Mouse (Mus musculus): ENCODE results near the gene Fsd1. TPM values are rescaled to one million over a fixed set of nuclear protein-coding genes. Genes with fewer than 3 reads are reported as not detected.

Gene Fsd1
- total RNA-seq, 2 experiments from 2014 or later = not detected

DNA sequence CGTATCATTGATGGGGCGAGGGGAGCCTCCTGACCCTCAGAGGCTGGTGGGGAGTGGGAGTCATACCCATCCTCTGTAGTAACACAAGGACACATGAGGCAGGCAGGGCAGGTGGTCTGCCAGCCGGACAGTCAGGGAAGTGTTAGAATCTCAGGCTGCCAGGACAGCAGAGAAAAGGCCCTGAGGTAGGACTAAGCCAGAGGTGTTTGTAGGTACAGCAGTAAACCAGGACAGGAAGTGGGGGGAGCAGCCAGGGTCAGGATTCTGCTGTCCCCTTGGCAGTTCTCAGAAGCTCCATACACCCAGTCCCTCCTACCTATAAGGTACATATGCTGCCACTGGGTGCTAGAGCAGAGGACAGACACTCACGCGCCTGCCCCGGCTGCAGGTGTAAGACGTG lies 24.7 kb upstream of the Fsd1 start:
- no peak for ATAC-seq (replicated peaks; ENCODE audit: poor library complexity)

DNA sequence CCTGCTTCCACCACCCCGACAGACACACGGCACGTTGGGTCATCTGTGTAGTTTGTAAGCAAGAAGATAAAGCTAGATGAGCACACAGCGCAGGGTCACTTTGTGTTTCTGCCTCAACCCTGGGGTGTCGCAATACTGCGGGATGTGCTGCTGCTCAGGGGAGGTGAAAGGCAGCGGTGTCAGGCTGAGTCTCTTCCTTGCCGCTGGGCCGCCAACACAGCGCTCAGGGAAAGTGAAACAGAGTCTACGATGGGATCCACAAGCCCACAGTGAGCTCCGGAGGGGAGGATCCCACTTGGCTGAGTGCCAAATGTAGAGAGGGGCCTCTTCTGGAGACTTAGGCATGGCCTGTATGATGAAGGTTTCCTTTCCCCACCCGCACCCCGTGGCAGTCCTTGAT lies 23.1 kb upstream of the Fsd1 start:
- peak; percentile 49 for ATAC-seq (replicated peaks; ENCODE audit: poor library complexity)

DNA sequence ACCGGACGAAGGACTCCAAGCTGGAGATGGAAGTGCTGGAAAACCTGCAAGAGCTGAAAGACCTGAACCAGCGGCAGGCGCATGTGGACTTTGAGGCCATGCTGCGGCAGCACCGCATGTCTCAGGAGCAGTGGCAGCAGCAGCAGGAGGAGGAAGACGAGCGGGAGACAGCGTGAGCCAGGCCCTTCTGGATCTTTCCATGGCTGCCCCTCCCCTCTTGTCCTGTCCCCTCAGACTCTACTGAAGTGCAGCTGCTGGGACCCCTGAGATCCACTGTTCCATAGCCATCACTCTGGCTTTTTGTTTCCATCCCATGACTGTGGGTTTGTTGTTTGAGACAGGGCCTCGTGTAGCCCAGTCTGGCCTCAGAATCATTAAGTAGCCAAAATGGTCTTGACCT lies 21.8 kb upstream of the Fsd1 start:
- ATAC-seq (replicated peaks; ENCODE audit: poor library complexity) = no peak

DNA sequence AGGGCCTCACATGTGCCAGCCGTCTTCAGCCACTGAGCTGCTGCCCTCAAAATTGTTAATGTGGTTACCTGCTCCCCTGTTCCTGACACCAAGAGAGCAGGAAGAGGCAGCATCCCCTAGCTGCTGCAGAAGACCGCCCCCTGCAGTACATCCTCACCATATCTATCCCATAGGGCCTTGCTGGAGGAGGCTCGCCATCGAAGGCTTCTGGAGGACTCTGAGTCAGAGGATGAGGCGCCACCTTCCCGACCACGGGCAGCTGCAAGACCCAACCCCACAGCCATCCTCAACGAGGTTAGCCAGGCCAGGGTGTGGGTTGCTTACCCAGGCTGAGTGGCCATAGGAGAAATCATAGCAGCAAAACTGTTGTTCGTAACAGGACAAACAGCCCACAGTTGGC lies 21.3 kb upstream of the Fsd1 start:
- no peak for ATAC-seq (replicated peaks; ENCODE audit: poor library complexity)

DNA sequence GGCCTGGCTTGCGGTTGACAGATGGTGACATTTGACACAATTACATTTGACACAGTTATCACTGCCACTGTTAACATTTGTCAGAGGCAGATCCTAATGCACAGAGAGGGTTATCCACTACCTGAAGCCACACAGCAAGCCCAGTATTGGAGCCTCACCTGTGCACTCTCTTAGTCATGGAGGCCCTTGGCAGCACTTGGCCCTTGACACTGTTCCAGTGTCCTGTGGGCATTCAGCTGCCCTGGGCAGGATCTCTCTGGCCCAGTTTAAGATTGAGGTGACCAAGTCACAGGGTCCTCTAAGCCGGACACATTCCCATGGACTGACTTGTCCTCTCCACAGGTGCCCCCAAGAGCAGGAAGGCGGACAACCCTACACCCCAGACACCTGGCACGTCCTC lies 19.1 kb upstream of the Fsd1 start:
- no peak for ATAC-seq (replicated peaks; ENCODE audit: poor library complexity)

DNA sequence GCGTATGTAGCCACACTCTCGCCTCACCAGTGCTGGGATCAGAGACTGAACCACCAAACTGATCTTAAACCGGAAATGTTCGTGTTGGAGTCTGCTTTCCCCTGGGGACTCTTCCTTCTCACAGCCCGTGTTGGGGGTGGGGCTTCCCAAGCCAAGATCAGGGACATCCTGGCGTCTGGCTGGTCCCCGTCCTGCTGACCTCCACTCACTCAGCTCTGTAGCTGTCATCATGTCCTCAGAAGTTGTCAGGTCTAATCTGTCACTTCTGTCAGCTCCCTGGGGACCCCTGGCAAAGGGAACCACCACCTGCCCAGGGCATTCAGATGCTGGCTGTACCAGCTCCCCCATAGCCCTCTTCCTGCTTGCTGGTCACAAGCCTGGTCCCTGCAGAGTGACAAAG lies 18.1 kb upstream of the Fsd1 start:
- no peak for ATAC-seq (replicated peaks; ENCODE audit: poor library complexity)

DNA sequence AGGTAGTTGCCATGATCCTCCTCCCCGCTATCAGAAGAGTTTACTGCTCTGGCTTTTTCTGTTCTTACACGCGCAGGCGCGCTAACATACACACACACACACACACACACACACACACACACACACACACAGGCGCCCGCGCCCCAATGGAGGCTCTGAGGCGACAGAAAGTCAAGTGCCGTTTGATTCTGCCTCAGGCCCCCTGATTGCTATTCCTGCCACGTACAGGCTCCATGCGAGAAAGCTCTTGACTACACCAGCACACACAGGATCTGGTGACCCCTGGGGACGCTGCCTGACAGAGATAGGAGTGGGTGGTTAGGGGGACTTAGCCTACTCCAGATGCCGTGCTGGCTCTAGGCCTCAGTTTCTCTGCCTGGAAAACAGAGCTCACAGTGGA lies 16.7 kb upstream of the Fsd1 start:
- peak; percentile 16; the same call in 1 of the 2 replicates for ATAC-seq (replicated peaks; ENCODE audit: poor library complexity)

DNA sequence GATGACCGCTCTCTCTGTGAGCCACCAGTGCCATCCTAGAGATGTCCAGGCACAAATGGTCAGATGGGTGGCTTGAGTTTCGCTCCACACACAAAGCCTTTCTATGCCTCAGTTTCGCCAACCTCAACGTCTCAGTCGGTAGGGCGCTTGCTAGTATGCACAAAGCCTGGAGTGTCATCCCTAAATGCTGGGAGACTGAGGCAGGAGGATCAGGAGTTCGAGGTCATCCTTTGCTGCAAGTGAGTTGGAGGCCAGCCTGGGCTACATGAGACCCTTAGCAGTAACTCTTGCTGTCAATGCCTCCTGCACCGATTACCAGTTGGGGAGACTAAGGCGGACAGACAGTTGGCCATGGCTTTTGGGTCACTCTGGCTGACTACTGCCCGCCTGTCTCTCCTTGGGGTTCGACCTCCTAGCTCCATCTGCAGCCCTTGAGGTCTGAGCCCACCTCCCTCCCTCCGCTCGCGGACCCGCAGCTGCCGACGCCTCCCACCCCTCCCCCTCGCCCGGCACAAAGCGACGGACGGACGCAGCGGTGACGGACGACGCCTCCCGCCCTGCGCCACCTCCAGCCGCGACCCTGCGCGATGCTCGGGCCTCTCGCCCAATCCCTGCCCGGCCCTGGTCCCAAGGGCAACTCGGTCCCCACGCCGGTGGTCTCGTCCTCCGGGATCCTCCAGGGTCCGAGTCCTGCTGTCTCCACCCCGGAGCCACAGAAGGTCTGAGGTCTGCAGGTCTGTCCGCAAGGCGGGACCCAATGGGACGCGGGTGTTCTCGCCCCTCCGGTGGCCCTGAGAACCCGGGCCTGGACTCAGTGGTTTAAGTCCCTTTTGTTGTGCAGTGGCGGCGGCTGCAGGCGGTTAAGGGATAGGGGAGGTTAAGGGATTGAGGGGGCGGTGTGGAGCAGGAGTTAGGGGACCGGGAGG lies 16.1 kb upstream of the Fsd1 start, which contains the start of gene Shd:
Shd (plus strand) TSS at position 502 of the 926 bp plus-strand sequence.
- peak; percentile 37 for ATAC-seq (replicated peaks; ENCODE audit: poor library complexity)

DNA sequence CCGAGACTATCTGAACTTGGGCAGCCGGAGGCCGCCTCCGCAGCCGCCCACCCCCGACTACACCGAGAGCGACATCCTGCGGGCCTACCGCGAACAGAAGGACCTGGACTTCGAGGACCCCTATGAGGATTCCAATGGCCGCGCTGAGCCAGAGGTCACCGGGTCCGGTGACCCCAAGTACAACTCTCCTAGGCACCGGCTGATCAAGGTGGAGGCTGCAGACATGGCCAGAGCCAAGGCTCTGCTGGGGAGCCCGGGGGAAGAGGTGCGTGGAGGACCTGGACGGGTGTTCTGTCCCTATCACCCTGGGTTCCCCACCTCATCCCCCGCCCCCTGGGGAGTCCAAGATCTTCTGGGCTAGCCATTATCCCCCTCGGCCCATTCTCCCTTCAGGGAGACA lies 14.9 kb upstream of the Fsd1 start:
- ATAC-seq (replicated peaks; ENCODE audit: poor library complexity) = no peak

DNA sequence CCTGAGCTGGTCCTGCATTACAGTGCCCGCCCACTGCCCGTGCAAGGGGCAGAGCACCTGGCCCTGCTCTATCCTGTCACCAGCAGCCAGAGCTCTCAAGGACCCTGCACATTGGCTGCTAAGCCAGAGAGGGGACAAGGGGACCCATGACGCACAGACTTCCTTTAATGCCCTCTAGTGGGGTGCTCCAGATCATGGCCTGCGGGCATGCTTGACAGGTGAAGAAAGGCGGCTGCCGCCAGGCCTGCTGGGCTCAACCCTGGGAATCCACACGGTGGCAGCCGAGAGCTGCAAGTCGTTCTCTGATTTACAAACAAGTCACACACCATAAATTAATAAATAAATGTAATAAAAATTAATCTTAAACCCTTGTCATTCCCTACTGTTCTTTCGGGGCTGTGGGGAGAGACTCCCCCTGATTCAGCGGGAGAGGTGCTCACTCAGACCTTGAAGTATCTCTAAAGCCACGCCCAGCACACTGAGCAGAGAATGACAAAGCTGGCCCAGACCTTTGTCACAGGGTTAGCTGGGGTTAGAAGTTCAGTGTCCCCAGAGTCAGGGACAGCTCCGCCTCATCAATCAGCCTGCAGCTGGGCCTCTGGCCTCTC lies 9.9 kb upstream of the Fsd1 start:
- peak; percentile 98 for ATAC-seq (replicated peaks; ENCODE audit: poor library complexity)

DNA sequence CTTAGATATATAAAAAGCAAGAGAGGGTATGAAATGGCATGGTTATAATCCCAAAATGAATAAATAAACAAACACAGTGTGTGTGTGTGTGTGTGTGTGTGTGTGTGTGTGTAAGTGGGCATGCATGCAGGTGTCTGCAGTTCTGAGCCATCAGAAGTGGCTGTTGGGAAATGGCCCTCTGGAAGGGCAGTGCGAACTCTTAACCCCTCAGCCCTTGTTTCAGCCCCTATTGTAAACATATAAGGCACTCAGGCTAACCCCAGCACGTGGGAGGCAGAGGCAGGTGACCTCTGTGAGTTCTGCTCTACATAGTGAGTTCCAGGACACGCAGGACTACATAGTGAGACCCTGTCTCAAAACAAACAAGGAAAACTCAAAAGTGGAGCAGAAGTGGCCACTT lies 9.0 kb upstream of the Fsd1 start:
- no peak for ATAC-seq (replicated peaks; ENCODE audit: poor library complexity)

DNA sequence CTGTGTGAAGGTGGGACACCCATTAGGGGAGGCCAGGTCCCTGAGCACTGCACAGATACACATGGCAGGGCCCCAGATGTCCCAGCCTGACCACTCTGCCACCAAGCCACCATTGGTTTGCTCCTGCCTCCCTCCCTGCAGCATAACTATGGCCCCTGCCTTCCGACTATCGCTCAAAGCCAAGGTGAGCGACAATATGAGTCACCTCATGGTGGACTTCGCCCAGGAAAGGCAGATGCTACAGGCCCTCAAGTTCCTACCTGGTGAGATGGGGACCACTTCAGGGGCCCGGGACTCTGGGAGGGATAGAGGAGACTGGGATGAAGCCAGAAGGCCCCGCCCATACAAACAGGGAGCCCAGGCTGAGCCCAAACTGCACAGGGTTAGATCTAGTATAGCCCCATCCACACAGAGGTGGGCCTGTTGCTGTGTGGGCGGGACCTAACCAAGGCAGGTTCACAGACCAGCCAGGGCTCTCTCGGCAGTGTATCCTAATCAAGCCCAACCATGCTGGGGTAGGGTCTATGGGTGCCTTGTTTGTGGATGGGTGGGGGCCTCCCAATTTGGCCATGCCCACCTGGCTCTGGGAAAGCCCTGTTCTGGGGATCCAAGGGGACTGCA lies 4.1 kb downstream of the Fsd1 start:
- no peak for ATAC-seq (replicated peaks; ENCODE audit: poor library complexity)

DNA sequence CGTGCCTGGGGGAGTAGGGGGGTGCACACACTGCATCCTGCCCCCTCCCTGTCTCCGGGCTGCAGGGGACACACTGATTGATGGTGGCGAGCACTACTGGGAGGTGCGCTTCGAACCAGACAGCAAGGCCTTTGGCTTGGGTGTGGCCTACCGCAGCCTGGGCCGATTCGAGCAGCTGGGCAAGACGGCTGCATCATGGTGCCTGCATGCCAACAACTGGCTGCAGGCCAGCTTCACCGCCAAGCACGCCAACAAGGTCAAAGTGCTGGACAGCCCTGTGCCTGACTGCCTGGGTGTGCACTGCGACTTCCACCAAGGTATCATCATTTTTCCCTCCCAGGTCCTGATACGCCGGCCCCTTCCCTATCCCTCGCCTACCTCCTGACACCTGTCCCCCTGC lies 9.7 kb downstream of the Fsd1 start:
- ATAC-seq (replicated peaks; ENCODE audit: poor library complexity) = no peak

DNA sequence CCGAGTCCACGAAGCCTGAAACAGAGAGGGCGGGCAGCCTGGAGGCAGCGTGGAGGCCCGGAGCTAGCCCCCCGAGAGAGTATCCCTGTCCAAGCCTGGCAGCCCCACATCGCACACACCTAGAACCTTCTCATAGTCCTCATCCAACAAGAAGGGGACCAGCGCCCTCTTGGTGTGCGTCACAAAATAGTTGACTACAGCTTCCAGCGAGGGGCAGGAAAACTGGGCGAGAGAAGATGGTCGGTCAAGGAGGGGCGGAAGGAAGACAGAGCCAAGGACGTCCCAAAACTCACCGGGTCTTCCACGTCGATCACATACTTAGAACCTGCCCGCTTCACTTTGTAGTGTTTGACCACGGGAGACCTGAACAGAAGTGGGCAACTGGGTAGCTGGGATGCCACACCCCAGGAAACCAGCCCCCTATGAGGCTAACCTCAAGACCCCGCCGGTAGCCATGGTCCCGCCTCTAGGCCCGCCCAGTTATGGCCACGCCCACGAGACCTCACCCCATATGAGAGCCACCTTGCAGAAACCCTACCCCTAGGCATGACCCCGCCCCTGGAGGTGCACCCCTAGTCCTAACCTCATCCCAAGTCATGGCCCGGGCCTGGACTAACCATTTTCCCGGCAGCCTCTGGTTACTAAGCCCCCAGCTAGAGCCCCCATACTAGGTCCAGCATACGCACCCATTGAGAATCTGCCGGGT lies 13.6 kb downstream of the Fsd1 start:
- ATAC-seq (replicated peaks; ENCODE audit: poor library complexity) = no peak

DNA sequence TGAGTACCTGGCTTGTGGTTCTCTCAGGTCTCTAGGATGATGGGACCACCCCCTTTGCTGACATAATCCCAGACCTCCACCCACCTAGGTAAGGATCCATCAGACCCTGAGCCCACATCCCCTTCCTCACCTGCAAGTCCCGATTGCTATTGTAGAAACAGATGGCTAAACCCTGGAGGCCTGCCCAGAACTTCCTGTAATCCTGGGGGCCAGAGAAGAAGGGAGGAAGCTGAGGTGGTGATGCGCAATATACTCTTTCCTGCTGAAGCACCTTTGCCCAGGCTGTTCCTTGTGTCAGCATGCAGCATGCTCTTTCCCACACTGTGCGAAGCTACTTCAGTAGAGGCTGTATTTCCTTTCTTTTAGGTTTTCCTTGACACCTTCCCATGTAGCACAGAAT lies 16.7 kb downstream of the Fsd1 start:
- peak; percentile 70 for ATAC-seq (replicated peaks; ENCODE audit: poor library complexity)

DNA sequence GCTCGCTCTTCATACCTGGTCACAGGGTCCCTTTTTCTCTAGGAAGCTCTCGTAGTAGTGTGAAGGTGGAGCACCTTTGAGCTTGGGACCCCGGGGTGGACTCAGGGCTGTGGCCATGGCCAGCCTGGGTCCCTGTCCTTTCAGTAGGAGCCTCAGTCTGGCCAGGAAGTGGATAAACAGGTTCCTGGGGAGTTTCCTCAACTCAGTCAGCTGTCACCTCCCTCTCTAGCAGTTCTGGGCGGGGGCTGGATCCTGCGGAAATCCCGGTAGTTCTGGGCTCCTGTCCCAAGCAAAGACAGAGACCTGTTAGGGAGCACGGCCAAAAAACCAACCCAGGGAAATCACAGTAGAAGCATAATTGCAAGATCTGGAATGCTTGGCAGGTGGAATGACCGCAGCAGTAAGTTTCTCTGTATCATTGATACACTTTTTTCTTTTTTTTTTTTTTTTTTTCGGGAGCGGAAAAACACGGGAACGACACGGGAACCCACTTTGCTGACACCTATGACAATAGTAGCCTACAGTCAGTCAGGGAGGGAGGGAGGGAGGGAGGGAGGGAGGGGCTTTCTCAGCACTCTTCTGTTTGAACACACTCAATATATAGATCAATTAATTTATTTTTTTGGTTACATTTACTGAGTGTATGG lies 19.2 kb downstream of the Fsd1 start, which contains the start of the genes Stap2 and Mpnd:
Stap2 (minus strand) TSS at position 170 of the 647 bp plus-strand sequence.
Mpnd (plus strand) TSS at position 297 of the 647 bp plus-strand sequence.
- ATAC-seq (replicated peaks; ENCODE audit: poor library complexity) = no peak

DNA sequence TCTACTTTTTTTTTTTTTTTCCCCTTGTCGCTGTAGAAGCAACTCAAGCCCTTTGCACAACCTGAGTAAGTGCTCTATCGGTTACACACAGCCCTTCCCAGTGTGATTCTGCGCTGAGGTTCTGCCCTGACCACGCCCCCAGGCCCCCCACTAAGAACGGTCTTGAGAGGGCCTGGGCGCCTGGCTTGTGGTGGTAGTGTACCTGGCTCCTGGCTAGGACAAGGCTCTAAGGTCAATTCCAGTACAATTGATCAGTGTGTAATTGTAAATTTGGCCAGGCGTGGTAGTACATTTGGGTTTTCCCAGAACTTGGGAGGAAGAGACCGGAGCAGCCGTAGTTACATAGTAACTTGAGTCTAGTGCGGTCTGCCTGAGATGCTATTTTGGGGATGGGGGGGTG lies 20.6 kb downstream of the Fsd1 start:
- ATAC-seq (replicated peaks; ENCODE audit: poor library complexity) = no peak

DNA sequence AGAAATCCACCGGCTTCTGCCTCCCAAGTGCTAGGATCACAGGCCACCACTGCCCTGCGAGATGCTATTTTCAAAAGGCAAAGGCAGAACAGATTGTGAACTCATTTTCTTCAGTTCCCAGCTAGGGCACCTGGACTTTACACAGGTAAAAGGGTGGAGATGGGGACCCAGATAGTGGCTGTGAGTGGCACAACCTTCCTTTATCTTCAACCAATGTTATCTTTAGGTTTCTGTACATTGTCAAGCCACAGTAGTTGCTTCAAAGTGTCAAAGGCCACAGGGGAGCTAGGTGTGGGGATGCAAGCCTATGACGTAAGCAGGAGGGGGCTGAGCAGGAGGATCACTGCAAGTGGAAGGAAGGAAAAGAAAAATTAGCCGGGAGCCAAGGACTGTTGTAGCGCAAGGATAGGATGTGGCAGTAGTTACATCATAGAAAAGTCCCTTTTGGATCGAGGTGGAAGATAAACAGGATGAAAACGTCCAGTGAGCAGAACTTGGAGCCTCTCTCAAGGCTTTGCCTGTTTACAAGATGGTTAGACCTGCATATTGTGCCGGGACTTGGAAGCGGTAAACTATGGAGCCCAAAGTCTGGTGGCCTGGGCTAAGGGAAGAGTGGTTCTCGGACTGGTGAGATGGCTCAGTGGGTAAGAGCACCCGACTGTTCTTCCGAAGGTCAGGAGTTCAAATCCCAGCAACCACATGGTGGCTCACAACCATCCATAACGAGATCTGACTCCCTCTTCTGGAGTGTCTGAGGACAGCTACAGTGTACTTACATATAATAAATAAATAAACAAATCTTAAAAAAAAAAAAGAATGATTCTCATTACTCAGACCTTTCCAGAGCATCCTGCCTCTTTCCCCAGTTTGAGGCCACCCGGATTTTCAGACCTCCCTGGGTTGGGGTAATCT lies 21.4 kb downstream of the Fsd1 start:
- no peak for ATAC-seq (replicated peaks; ENCODE audit: poor library complexity)

DNA sequence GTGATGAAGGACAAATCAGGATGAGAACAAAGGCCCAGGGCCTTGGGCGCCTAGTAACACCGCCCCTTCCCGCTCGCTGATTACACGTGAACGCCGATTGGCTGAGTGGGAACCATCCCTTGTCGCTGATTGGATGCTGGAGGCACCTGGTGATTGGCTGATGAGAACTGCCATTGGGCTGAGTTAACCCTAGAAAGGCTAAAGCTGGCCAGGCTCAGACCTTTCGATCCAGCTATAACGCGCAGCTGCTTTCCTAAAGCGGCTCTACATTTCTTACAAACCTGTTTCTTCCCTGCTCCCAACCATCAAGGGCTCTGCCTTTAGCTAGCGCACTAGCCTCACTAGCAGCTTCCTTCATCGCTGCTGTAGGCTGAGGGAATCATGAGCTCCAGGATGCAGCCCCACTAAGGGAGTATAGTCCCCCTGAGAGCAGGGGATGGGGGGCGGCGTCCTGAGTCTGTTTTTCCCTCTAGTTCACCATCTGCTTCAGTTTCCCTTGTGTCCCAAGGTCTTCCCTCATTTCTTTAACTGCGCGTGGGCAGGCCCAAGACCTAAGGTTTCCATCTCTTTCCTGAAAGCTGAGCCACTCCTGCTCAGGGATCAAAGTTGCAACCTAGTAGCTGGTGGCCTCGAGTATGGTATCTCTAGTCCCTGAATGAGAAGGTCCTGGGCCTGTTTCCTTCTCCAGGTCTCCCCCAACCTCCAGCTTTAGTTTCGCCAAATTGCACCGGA lies 22.2 kb downstream of the Fsd1 start:
- ATAC-seq (replicated peaks; ENCODE audit: poor library complexity) = peak; percentile 84
